Mouse (Mus musculus): ENCODE measurements around the gene Fam196b. TPM values are rescaled to one million over a fixed set of nuclear protein-coding genes. Genes with fewer than 3 reads are reported as not detected.

Gene Fam196b
- polyA plus RNA-seq, 1 experiment, result not detected

DNA sequence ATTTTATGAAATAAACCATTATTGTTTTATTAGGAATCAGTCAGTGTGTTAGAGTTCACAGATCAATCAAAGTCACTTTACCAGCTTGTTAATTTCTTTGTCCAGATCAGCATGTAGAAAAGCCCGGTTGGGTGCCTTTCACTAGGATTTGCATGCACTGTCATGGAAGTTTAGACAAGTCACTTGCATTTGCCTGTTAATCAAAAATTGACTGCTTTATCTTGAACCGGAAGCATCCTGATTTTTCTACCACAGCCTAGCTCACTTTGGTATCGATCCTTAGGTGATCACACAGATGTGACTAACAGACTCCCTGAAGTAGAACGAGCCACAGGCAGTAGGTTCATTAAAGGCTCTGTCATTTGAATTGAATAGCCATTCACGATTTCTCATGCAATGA lies 761 bp downstream of the Fam196b start:
- whole genome bisulfite sequencing, result 18% methylated on average over 5 of the region's 5 CpGs
- TF ChIP-seq CTCF (IDR thresholded peaks at IDR 0.05; ENCODE audit: insufficient read depth, low read depth, low read length), result no peak
- no peak for TF ChIP-seq POLR2A (IDR thresholded peaks at IDR 0.05; ENCODE audit: insufficient read depth, low read depth, low read length)
- Histone ChIP-seq H3K4me1 (ENCODE audit: control insufficient read depth, insufficient read depth, low read length) (peaks cover 2% of the 10 kb centered on the region; the same call in 1 of the 2 replicates), H3K4me3 (ENCODE audit: insufficient read depth, low read depth, low read length) (no peak overlapping the region), H3K27ac (ENCODE audit: insufficient read depth, low read depth, low read length) (0 out of 2 replicates have a peak overlapping the region, but pooled peaks have one; percentile 56)

DNA sequence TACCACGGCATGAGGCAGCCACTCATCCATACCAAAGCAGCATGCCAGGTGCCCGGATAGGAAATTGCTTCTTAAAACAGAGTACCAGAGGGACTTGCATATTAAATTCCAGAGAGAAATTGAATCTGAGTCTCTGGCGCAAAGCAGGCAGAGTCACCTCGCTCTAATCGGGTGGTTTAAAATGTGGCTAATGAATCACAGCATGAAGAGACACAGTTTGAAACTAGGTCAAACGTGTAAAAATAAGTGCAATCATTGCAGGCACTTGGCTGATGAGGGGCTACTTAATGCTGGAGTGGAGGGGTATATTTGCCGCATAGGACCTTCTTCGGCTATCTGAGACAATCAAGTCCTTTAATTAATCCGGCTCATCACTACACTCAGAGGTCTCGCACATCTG lies 1.6 kb downstream of the Fam196b start:
- H3K4me3 ChIP-seq (ENCODE audit: insufficient read depth, low read depth, low read length), result peak overlapping the region; percentile 19; the same call in 1 of the 2 replicates
- peak overlapping the region; percentile 56 for H3K27ac ChIP-seq (ENCODE audit: insufficient read depth, low read depth, low read length)
- WGBS, result 16% methylated on average over 10 of the region's 10 CpGs

DNA sequence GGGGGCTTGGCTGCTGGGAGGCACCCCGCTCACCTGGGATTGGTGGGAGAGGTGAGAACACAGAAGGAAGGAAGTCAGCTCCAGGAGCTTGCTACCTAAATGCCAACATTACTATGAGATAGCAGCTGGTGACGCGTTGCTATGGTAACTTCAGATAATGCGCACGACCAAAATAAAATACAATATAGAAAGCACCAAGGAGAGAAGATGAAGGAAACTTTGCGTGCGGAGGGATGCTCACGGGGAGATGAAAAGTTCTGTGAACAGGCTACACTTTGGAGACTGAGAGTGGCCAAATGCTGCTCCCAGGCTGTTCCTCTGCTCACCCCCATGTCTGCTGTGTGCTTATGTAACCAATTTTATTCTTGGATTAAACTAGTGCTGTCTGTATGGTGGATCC lies 2.4 kb downstream of the Fam196b start:
- Histone ChIP-seq H3K4me3 (ENCODE audit: insufficient read depth, low read depth, low read length) (peak overlapping the region; percentile 43), H3K27ac (ENCODE audit: insufficient read depth, low read depth, low read length) (peak overlapping the region; percentile 14; the same call in 1 of the 2 replicates), H3K4me1 (ENCODE audit: control insufficient read depth, insufficient read depth, low read length) (peaks cover 2% of the 10 kb centered on the region; the same call in 1 of the 2 replicates)
- TF ChIP-seq POLR2A (IDR thresholded peaks at IDR 0.05; ENCODE audit: insufficient read depth, low read depth, low read length) (no peak), CTCF (IDR thresholded peaks at IDR 0.05; ENCODE audit: insufficient read depth, low read depth, low read length) (no peak)
- 40% methylated on average over 8 of the region's 8 CpGs for WGBS

More for the DNA sequence above, 1.6 kb downstream of the Fam196b start:
- no peak for TF ChIP-seq POLR2A (IDR thresholded peaks at IDR 0.05; ENCODE audit: insufficient read depth, low read depth, low read length)
- TF ChIP-seq CTCF (IDR thresholded peaks at IDR 0.05; ENCODE audit: insufficient read depth, low read depth, low read length), result no peak
- peaks cover 2% of the 10 kb centered on the region; the same call in 1 of the 2 replicates for H3K4me1 ChIP-seq (ENCODE audit: control insufficient read depth, insufficient read depth, low read length)

DNA sequence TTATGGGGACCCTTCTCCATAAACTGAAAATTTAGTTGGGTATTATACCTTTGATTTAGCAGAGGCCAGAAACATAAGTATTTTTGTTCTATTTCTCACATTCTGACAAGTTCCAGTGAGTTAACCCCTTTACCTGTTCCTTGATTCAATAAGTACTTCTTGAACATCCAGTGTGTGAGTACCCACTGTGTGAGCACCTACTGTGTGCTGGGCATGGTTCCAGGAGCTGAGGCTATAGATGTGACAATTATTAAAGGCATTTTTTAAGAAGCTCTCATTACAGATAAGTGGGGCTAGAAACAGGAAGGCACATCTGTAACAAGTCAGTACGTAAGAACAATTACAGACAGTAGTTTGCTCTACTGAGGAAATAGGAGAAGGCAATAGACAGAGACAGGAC lies 4.7 kb downstream of the Fam196b start:
- Histone ChIP-seq H3K4me3 (ENCODE audit: insufficient read depth, low read depth, low read length) (no peak overlapping the region), H3K27ac (ENCODE audit: insufficient read depth, low read depth, low read length) (no peak overlapping the region), H3K4me1 (ENCODE audit: control insufficient read depth, insufficient read depth, low read length) (peaks cover 7% of the 10 kb centered on the region)
- WGBS, result 79% methylated on average over 1 of the region's 1 CpGs
- TF ChIP-seq CTCF (IDR thresholded peaks at IDR 0.05; ENCODE audit: insufficient read depth, low read depth, low read length), result no peak
- no peak for TF ChIP-seq POLR2A (IDR thresholded peaks at IDR 0.05; ENCODE audit: insufficient read depth, low read depth, low read length)

DNA sequence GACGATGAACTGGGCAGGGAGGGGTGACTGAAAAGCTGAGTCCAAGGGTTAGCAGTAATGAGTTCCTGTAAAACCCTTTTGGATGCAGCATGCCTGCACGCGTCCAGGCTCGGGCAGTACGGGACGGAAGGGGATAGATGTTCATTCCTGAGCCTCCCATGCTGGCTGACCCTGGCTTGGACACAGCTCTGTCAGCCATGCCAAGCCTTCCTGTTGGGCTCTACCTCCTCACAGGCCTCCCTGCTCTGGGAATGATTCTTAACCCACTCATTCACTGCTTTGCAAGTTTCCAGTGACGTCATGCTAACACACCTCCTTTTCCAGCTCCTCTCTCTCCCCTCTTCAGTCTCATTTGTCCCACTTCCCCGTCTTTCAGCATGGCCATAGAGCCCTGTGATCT lies 9.0 kb downstream of the Fam196b start:
- TF ChIP-seq CTCF (IDR thresholded peaks at IDR 0.05; ENCODE audit: insufficient read depth, low read depth, low read length), result no peak
- H3K4me3 ChIP-seq (ENCODE audit: insufficient read depth, low read depth, low read length), result no peak overlapping the region
- no peak overlapping the region for H3K27ac ChIP-seq (ENCODE audit: insufficient read depth, low read depth, low read length)
- WGBS, result 70% methylated on average over 8 of the region's 8 CpGs
- H3K4me1 ChIP-seq (ENCODE audit: control insufficient read depth, insufficient read depth, low read length), result peaks cover 8% of the 10 kb centered on the region

DNA sequence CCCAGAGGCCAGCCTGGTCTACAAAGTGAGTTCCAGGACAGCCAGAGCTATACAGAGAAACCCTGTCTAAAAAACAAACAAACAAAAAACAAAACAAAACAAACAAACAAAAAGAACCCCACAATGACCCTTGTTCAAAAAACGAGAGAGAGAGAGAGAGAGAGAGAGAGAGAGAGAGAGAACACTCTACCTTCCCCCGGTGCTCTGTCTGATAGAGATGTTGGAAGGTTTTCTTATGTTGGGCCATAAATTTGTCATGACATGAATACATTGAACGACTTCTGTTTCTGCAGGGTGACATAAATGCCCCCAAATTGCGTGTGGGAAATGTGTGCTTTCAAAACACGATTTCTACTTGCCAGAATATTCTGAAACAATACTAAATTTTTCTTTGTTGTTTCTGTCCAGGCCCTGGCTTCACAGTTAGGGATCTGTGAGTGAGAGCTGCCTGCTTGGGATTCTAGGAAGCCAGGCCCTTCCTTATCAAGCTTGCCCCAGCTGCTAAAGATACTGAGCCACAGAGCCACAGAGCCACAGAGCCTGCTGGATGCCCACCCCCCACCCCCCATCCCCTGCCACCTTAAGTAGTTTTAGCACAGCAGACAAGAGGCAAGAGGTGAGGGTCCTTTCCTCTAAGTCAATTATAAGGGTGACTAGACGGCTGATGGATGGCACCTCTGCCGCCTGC lies 17.9 kb downstream of the Fam196b start:
- Histone ChIP-seq H3K4me3 (ENCODE audit: insufficient read depth, low read depth, low read length) (no peak overlapping the region), H3K27ac (ENCODE audit: insufficient read depth, low read depth, low read length) (no peak overlapping the region), H3K4me1 (ENCODE audit: control insufficient read depth, insufficient read depth, low read length) (peaks cover 5% of the 10 kb centered on the region; the same call in 1 of the 2 replicates)
- TF ChIP-seq POLR2A (IDR thresholded peaks at IDR 0.05; ENCODE audit: insufficient read depth, low read depth, low read length), result no peak
- no peak for TF ChIP-seq CTCF (IDR thresholded peaks at IDR 0.05; ENCODE audit: insufficient read depth, low read depth, low read length)
- WGBS, result 93% methylated on average over 7 of the region's 7 CpGs

DNA sequence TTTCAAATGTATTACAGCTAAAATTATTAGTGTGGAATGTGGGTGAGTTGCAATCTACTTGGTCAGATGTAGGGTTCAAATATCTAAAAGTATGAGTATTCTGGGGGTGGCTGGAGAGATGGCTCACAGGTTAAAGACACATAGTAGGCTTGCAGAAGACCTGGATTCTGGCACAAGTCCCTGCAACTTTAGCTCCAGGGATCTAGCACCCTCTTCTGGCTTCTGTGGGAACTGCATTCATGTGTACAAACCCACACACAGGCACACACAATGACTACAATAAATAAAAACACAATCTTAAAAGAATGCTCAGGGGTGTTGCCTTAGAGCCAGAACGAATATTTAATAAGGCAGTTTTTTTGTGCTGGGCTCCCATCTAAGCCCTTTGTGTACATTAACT lies 23.3 kb downstream of the Fam196b start:
- no peak overlapping the region for H3K4me3 ChIP-seq (ENCODE audit: insufficient read depth, low read depth, low read length)
- TF ChIP-seq CTCF (IDR thresholded peaks at IDR 0.05; ENCODE audit: insufficient read depth, low read depth, low read length) (no peak), POLR2A (IDR thresholded peaks at IDR 0.05; ENCODE audit: insufficient read depth, low read depth, low read length) (no peak)
- no peak overlapping the region for H3K27ac ChIP-seq (ENCODE audit: insufficient read depth, low read depth, low read length)
- 80% methylated on average over 1 of the region's 1 CpGs for WGBS
- peaks cover 7% of the 10 kb centered on the region for H3K4me1 ChIP-seq (ENCODE audit: control insufficient read depth, insufficient read depth, low read length)

DNA sequence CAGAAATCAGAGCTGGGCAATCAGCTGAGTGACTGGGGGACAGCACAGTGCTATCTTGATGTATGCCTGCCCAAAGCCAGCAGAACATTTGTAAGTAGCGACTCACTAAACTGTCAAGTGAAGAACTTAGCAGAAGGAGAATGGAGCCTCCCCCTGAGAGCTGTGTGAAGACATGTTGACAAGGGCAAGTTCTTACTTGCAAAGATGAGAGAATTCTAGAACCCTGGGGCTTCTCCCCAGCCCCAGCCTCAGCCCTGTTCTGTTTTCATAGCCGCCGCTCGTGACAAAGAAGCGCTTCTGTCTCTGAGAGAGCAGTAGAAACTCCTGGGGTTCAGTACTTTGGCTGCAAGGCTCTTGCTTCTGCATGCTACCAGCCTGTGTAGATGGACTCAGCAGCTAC lies 25.1 kb downstream of the Fam196b start:
- TF ChIP-seq POLR2A (IDR thresholded peaks at IDR 0.05; ENCODE audit: insufficient read depth, low read depth, low read length) (no peak), CTCF (IDR thresholded peaks at IDR 0.05; ENCODE audit: insufficient read depth, low read depth, low read length) (no peak)
- Histone ChIP-seq H3K4me3 (ENCODE audit: insufficient read depth, low read depth, low read length) (no peak overlapping the region), H3K4me1 (ENCODE audit: control insufficient read depth, insufficient read depth, low read length) (peaks cover 11% of the 10 kb centered on the region), H3K27ac (ENCODE audit: insufficient read depth, low read depth, low read length) (no peak overlapping the region)
- WGBS, result 79% methylated on average over 5 of the region's 5 CpGs

DNA sequence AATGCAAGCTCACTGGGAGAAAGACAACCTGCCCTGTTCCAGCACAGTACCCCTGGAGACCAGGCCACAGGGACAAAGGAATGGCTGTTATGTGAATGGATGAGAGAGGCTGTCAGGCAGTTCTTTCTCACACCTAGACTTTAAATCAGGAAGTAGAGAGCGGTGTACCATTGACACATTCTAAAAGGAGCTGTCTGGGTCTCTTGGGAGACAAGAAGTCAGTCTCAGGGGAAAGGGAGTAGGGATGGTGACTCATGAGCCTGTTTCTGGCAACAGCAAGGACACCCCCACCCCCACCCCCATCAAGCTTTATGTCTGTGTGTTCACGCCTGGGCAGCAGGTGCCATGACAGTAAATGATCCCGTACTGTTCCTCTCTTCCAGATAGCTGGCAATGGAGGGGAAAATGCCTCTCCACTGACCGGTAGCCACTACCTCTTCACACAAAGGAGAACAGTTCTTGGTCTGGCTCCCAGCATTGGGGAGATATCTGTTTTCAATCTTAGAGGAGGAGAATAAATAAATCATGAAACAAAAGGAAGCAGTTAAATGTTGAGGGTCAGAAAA lies 29.2 kb downstream of the Fam196b start:
- 45% methylated on average over 4 of the region's 4 CpGs for WGBS
- Histone ChIP-seq H3K4me3 (ENCODE audit: insufficient read depth, low read depth, low read length) (no peak overlapping the region), H3K4me1 (ENCODE audit: control insufficient read depth, insufficient read depth, low read length) (peaks cover 19% of the 10 kb centered on the region), H3K27ac (ENCODE audit: insufficient read depth, low read depth, low read length) (peak overlapping the region; percentile 45; the same call in 1 of the 2 replicates)
- TF ChIP-seq POLR2A (IDR thresholded peaks at IDR 0.05; ENCODE audit: insufficient read depth, low read depth, low read length), result no peak
- no peak for TF ChIP-seq CTCF (IDR thresholded peaks at IDR 0.05; ENCODE audit: insufficient read depth, low read depth, low read length)
